Mouse (Mus musculus): Measurements from ENCODE around the gene Cmas. TPM values are rescaled to one million over a fixed set of nuclear protein-coding genes. Genes with fewer than 3 reads are reported as not detected.

The Cmas gene
- polyA plus RNA-seq, 1 experiment, result 17.7 TPM

DNA sequence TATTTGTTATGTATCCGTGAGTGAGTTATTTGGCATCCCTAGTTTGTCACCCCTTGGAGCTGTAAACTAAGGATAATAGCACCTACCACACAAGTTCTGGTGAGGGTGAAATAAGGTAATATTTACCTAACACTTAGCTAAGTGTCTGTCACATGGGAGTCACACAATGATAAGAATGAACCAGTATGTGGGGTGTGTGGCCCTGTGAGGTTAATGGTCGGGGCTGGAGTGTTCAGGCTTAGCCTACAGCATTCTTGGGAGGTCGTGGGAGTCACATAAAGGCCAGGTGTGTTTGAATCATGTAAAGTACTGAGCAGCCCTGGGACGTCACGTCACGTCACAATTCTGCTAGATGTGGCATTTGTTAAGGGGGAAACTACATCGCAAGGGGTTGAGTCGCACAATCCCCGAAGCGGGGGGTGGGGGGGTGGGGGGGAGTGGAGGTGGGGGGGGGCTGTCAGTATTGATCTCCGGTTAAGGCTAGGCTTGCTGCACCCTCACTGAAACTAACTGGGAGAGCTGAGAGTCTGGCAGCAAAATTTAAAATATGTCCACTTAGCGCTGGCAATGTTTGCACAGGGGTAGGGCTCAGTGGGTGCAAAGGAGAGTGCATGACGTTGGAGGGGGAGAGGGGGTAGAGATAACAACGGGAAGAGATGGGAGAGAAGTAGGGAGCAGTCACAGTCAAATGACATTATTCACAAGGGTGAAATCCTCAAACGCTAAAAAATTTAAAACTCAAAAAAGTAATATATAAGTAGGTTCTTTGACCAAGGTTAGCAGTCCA is 39.4 kb downstream of the Cmas start:
- Histone ChIP-seq H3K27ac (replicated peaks; ENCODE audit: low read depth, low read length) (no peak overlapping the region), H3K4me3 (ENCODE audit: insufficient read depth, low read depth, low read length) (no peak overlapping the region), H3K4me1 (ENCODE audit: control insufficient read depth, insufficient read depth, insufficient read length, low read length) (no peaks in the 10 kb centered on the region)

DNA sequence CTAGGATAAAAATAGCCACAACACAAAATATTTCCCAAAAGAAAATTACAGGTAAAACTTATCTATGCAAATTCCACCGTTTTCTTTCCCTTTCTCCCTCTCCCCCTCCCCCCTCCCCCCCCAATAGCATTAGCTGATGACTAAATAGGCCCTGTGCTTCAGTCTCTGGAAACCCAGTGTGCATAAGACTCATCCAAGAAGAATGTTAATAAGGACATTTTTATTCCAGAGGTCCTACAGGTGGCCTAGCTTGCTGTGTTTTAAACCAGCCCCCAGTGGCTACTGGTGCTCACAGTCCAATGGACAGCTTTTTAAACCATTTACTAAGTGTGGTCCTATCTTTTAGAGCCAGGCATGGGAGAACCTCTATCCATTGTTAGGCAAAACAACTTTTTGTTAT is 41.5 kb downstream of the Cmas start:
- Histone ChIP-seq H3K4me3 (ENCODE audit: insufficient read depth, low read depth, low read length) (no peak overlapping the region), H3K4me1 (ENCODE audit: control insufficient read depth, insufficient read depth, insufficient read length, low read length) (no peaks in the 10 kb centered on the region), H3K27ac (replicated peaks; ENCODE audit: low read depth, low read length) (no peak overlapping the region)

DNA sequence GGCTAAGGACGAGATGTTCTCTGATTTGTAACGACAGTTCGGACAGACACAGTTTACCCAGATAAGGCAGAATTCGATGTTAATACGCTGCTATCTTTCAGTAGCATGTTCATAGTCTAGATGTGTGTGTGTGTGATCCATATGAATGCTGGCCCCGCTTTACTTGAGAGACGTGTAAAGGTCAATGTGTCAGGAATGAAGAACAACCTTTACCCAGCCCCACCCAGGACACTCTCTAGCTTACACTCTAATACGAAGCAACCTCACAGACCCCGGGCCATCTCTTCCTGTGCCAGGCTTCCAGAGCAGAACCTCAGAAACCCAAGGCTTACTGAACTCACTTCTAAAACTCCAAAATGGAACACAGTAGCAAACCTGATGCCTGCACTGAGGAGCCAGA is 42.4 kb downstream of the Cmas start:
- Histone ChIP-seq H3K4me3 (ENCODE audit: insufficient read depth, low read depth, low read length) (no peak overlapping the region), H3K27ac (replicated peaks; ENCODE audit: low read depth, low read length) (no peak overlapping the region), H3K4me1 (ENCODE audit: control insufficient read depth, insufficient read depth, insufficient read length, low read length) (no peaks in the 10 kb centered on the region)

DNA sequence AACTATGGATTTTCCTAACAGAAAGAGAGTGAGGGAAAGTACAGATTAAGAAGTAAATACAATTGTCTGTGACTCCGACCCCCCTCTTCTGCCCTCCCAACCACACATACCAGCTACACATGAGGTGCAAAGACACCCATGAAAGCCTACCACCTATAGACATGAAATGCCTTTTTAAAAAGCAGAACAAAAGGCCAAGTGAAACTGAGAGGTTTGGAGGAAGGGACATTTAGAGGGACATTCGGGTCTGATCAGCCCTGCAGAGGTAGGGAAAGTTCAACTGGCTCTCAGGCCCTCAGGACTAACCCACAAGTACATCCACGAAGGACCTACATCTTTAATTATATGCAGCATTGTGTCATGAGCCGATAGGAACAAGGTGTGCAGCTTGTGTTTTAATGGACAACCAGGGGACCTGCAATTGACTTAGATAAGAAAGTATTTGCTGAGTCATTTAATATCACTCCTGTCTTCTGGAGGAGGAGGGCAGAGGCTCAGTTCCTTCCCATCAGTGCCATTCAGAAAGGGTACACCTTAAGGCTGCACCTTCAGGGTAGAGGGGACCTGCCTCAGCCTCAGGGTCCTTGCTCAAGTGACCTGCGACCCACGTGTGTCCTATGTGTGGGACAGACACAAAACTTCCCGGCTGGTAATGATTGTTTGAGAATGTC is 43.4 kb downstream of the Cmas start:
- Histone ChIP-seq H3K4me3 (ENCODE audit: insufficient read depth, low read depth, low read length) (no peak overlapping the region), H3K4me1 (ENCODE audit: control insufficient read depth, insufficient read depth, insufficient read length, low read length) (no peaks in the 10 kb centered on the region), H3K27ac (replicated peaks; ENCODE audit: low read depth, low read length) (no peak overlapping the region)

DNA sequence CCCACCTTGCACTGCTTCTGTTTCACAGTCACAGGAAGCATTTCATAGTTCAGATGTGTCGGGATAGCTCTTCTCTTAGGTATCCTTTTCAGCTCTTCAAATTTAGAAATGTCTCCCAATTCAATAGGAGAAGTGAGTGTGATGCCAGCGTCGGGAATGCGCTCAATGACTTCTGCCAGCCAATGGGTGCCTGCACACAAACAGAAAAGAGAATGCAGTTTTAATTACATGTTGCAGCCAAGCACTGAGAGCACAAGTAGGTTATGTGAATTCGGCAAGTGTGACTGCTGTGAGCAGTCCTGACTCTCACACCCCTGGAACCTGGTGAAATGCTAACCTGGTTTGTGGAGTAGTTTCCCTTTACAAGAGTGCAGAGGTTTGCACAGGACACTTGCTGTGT is 45.2 kb downstream of the Cmas start:
- Histone ChIP-seq H3K4me1 (ENCODE audit: control insufficient read depth, insufficient read depth, insufficient read length, low read length) (no peaks in the 10 kb centered on the region), H3K4me3 (ENCODE audit: insufficient read depth, low read depth, low read length) (no peak overlapping the region), H3K27ac (replicated peaks; ENCODE audit: low read depth, low read length) (no peak overlapping the region)

DNA sequence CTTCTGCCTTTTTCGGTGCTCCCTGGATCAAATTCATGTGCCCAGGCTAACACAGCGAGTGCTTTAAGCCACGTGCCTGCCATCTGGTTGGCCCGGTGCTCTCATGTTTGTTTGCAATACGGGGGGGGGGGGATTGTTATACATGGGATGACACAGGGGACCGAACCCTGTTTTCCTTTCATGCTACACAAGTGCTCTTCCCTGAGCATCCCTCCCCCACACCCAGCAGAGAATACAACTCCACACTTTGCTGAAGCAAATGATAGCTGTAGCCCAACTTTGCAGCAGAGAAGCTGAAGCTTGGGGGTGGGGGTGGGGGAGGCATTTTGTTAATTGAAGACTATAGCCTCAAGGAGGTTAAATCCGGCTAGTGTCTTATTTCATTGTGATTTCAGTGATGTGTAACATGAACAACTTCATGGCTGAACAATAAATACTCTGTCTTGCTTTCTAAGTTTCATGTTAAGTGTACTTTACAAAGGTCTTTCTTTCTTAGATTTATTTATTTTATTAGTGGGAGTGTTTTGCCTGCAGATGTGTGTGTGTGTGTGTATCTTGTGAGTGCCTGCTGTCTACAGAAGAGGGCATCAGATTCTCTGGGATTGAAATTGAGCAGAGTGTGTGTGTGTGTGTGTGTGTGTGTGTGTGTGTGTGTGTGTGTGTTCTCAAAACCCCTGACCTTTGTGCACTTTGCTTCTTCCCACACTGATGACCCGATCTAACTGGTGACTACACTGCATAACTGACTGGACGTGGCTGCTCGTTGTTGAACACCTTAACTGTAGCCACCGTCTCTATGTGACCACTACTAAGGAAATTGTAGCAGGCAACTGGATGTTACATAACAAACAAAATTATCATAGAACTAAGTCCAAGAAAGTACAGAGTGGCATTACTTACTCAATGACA is 46.4 kb downstream of the Cmas start:
- H3K4me3 ChIP-seq (ENCODE audit: insufficient read depth, low read depth, low read length), result no peak overlapping the region
- H3K27ac ChIP-seq (replicated peaks; ENCODE audit: low read depth, low read length), result no peak overlapping the region
- no peaks in the 10 kb centered on the region for H3K4me1 ChIP-seq (ENCODE audit: control insufficient read depth, insufficient read depth, insufficient read length, low read length)

DNA sequence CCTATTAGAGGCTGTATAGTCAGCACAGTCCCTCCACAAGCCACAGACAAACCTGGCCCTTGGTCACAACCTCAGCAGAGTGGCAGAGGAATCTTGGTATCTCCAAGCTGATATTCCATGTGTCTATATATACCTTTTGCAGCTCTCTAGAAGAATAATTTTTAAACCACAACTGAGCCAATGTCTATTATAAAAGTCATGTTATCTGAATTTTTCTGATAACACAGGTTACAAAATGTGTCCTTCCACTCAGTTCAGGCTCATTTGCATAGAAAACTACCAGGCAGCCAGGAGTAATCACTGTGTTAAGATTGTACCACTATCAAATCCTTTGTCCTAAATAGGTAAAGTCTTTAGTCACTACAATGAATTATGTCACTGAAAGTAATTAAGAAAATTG is 47.9 kb downstream of the Cmas start, which contains the start of gene Sult6b2:
Gene Sult6b2 (minus strand): TSS at position 101 of the 400 bp plus-strand sequence.
- H3K4me3 ChIP-seq (ENCODE audit: insufficient read depth, low read depth, low read length), result no peak within 1 kb of the TSS
- H3K27ac ChIP-seq (replicated peaks; ENCODE audit: low read depth, low read length), result no peak within 1 kb of the TSS
- H3K4me1 ChIP-seq (ENCODE audit: control insufficient read depth, insufficient read depth, insufficient read length, low read length), result no peaks in the 10 kb centered on the region

DNA sequence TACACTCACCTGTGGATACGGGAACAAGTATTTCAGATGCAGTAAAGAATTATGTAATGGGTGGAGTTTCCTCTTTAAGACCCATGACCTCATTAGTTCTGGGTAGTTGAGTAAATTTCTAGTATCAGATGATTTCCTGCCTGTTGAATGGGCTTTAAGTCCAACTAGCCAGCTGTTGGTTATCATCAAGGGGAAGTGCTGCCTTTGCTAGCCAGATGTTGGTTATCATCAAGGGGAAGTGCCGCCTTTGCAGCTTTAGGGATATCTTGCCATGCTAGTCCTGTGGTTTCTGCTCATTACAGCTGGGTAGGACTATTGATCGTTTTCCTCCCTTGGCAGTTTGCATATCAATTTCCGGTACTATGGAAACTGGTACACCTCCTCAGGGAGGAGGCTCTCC is 49.8 kb downstream of the Cmas start:
- H3K4me1 ChIP-seq (ENCODE audit: control insufficient read depth, insufficient read depth, insufficient read length, low read length), result no peaks in the 10 kb centered on the region
- H3K27ac ChIP-seq (replicated peaks; ENCODE audit: low read depth, low read length), result no peak overlapping the region
- H3K4me3 ChIP-seq (ENCODE audit: insufficient read depth, low read depth, low read length), result no peak overlapping the region

DNA sequence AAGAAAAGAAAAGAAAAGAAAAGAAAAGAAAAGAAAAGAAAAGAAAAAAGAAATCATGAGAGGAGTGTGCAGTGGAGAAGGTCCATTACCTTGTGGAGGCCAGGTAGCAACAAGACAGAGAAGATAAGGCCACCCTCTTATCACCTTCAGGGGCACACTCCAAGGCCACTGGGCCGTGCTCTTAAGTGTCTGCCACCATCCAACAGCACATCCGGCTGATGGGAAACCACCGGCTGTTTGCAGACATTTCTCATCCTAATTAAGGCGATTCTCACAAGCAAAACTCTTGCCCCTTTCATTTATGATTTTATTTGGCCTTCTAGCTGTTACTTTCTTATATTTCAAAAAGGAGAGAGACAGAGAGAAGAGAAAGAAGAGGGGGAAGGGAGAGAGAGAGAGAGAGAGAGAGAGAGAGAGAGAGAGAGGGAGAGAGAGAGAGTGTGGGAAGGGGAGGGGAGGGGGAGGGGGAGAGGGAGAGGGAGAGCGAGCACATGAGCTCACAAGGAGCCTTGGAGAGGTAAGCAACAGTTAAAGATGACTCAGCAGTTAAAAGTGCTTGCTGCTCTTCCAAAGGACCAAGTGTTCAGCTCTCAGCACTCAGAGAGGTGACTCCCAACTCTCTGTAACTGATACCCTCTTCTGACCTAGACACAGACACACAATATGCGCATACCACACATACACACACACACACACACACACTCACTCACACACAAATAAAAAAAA is 53.0 kb downstream of the Cmas start:
- no peak overlapping the region for H3K27ac ChIP-seq (replicated peaks; ENCODE audit: low read depth, low read length)
- no peaks in the 10 kb centered on the region for H3K4me1 ChIP-seq (ENCODE audit: control insufficient read depth, insufficient read depth, insufficient read length, low read length)
- H3K4me3 ChIP-seq (ENCODE audit: insufficient read depth, low read depth, low read length), result no peak overlapping the region

DNA sequence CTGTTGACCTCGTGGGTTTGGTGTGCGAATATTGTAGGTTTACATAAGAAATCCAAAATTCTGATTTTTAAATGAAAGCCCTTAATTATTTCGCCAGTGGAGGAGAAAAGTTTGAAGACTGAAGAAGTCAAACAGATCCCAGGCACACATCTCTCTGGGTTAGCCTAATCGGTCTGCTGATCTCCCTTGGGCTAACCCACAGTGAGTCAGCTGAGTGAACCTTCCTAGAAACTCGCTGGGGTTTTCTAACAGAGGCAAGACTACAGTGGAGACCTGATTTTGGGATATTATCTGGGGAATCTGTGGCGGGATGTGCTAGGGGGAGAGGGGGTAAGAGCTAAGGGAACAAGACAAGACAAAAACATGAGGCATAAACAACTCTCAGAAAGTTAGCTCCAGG is 53.8 kb downstream of the Cmas start:
- Histone ChIP-seq H3K4me1 (ENCODE audit: control insufficient read depth, insufficient read depth, insufficient read length, low read length) (no peaks in the 10 kb centered on the region), H3K4me3 (ENCODE audit: insufficient read depth, low read depth, low read length) (no peak overlapping the region), H3K27ac (replicated peaks; ENCODE audit: low read depth, low read length) (no peak overlapping the region)

DNA sequence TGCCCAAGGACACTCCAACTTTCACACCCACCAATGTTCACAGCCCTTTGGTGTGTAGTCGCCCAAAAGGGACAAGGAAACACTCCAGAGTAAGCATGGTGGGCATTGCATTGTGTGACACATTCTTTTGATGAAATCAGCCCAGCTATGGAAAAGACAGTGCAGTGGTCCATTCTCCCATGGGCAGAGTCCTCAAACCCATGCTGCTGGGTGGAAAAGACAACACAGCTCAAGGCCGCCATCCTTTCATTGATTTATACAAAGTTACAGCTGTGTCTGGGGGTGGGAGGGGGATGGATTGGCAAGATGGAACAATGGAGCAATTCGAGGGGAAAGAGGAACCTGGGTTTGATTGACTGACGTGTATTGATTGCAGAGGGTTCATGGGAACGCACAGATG is 56.5 kb downstream of the Cmas start:
- Histone ChIP-seq H3K4me1 (ENCODE audit: control insufficient read depth, insufficient read depth, insufficient read length, low read length) (no peaks in the 10 kb centered on the region), H3K4me3 (ENCODE audit: insufficient read depth, low read depth, low read length) (no peak overlapping the region), H3K27ac (replicated peaks; ENCODE audit: low read depth, low read length) (no peak overlapping the region)

DNA sequence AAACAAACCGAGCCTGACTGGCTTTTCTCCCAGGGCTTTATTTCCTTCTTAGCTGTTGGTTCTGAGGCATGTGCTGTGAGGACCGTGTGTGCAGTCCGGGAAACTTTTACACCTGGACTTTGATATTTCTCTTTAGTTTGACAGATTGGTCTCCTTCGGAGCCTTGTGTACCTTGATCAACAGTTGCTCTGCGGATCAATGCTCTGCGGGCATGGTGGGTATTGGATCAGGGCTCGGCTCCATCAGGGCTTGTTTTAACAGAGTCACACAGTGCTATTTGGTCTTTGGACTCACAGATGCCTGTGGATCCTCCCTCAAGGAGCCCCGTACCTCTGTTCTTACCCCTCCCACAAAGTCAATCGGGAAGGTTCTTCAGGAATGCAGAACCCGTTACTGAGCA is 57.5 kb downstream of the Cmas start:
- H3K4me3 ChIP-seq (ENCODE audit: insufficient read depth, low read depth, low read length), result no peak overlapping the region
- no peaks in the 10 kb centered on the region for H3K4me1 ChIP-seq (ENCODE audit: control insufficient read depth, insufficient read depth, insufficient read length, low read length)
- no peak overlapping the region for H3K27ac ChIP-seq (replicated peaks; ENCODE audit: low read depth, low read length)

DNA sequence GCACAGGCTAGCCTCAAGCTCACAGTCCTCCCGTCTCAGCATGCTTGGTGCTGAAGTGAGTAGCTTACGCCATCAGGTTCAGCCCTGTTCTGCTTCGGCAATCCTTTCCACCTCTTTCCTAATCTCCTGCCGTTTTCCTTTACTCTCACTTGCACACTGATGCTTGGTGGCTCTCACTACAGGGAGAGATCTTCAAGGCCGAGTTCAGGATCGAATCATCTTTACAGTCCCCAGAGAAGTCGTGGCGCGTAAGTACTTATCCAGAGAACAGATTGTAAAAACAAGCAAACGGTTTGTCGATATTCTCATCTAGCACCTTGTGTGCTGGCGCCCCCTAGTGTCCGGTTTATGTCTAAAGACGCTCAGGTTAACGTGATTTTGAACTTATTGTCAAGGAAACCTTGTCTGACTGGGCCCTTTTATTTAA is 58.0 kb downstream of the Cmas start:
- Histone ChIP-seq H3K4me1 (ENCODE audit: control insufficient read depth, insufficient read depth, insufficient read length, low read length) (no peaks in the 10 kb centered on the region), H3K27ac (replicated peaks; ENCODE audit: low read depth, low read length) (no peak overlapping the region), H3K4me3 (ENCODE audit: insufficient read depth, low read depth, low read length) (peak overlapping the region; percentile 50)

DNA sequence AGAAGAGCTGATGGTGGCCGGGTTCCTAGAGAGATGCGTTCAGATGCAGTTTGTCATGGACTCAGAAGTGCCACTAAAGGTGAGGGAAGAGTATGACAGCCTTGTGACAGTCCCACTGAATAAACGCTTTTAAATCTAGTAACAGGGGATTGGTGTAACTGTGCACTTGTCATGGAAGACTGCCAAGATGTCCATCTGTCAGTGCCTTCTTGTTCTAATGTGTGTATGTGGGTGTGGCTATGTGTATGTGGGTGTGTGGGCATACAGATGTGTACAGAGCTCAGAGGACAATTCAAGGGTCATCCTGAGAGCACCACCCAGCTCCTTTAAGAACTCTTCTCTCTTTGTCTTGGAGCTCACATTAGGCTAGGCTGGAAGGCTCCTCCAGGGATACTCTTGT is 59.0 kb downstream of the Cmas start:
- Histone ChIP-seq H3K4me3 (ENCODE audit: insufficient read depth, low read depth, low read length) (no peak overlapping the region), H3K27ac (replicated peaks; ENCODE audit: low read depth, low read length) (no peak overlapping the region), H3K4me1 (ENCODE audit: control insufficient read depth, insufficient read depth, insufficient read length, low read length) (no peaks in the 10 kb centered on the region)

DNA sequence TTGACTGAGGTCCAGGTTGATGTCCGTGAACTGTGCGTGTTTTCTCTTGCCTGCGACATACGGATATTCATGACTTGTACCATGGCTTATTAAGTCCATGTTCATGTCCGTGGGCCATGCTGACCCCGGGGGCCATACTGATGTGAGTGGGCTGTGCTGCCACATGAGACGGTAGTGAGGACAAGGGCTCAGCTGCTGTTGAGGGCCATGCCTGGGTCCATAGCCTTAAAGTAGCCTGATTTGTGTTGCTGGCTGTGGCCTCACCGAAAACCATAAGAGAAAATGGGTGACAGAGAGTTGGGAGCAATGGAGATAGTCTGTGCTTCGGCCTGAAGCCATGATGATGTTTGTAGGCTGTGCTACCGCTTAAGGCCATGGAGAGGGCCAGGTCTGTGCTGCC is 61.8 kb downstream of the Cmas start:
- H3K4me1 ChIP-seq (ENCODE audit: control insufficient read depth, insufficient read depth, insufficient read length, low read length), result no peaks in the 10 kb centered on the region
- no peak overlapping the region for H3K4me3 ChIP-seq (ENCODE audit: insufficient read depth, low read depth, low read length)
- no peak overlapping the region for H3K27ac ChIP-seq (replicated peaks; ENCODE audit: low read depth, low read length)

All from brown adipose tissue, adult 24 weeks (tissue).